ENCODE assay signal across 9 mouse cellular contexts in genomic region chr7:35185889-35186569, GRCm38 (mm10). TPM values are rescaled to one million over a fixed set of nuclear protein-coding genes. Genes with fewer than 3 reads are reported as not detected.
DNase-seq lines count a peak whose midpoint lies in the region; ATAC-seq and TF ChIP-seq lines count a peak whose summit lies in the region.
"Had no signal": no experiment of that assay in that cellular context is flagged by ENCODE, and none has a peak within 500 bp of the region (broad histone marks: within the 10 kb centered on the region; RNA-seq: fewer than 3 reads in every experiment).

Slc7a10 (plus strand) TSS chr7:35186385.

- H3K79me2 ChIP-seq in heart, adult 2 months (replicated peaks; ENCODE audit: control insufficient read depth, insufficient read depth, low read length), result no peaks in the 10 kb centered on the region

- H3K4me2 ChIP-seq in forebrain, embryonic 12.5 days, result peak within 1 kb of the TSS; percentile 60
- peak within 1 kb of the TSS; percentile 65 for H3K4me2 ChIP-seq in neural tube, embryonic 12.5 days (replicated peaks)

- peaks cover 10% of the 10 kb centered on the region for H3K27me3 ChIP-seq in heart, adult 2 months (ENCODE audit: control insufficient read depth, insufficient read depth, low read length)
- peaks cover 8% of the 10 kb centered on the region; the same call in 1 of the 2 replicates for H3K27me3 ChIP-seq in ES-Bruce4 (ENCODE audit: control insufficient read depth, insufficient read depth, low read length, poor library complexity, severe bottlenecking)
- peaks cover 51% of the 10 kb centered on the region for H3K27me3 ChIP-seq in forebrain, embryonic 12.5 days
- peaks cover 50% of the 10 kb centered on the region for H3K27me3 ChIP-seq in neural tube, embryonic 12.5 days (replicated peaks)

- H3K9me3 ChIP-seq in ES-Bruce4 (replicated peaks; ENCODE audit: control insufficient read depth, insufficient read depth, low read length, poor library complexity, severe bottlenecking), result peaks cover 11% of the 10 kb centered on the region; the same call in 1 of the 2 replicates
- H3K9me3 ChIP-seq in forebrain, embryonic 12.5 days, result 0 out of 2 replicates have a peak, but pooled peaks cover 7% of the 10 kb centered on the region
- H3K9me3 ChIP-seq in neural tube, embryonic 12.5 days, result no peaks in the 10 kb centered on the region

- 3% methylated on average over 43 of the region's 43 CpGs for WGBS in heart, adult 2 months
- WGBS in forebrain, embryonic 12.5 days, result 1% methylated on average over 41 of the region's 43 CpGs
- WGBS in neural tube, embryonic 12.5 days, result 2% methylated on average over 42 of the region's 43 CpGs

- H3K27ac ChIP-seq in heart, adult 2 months, result no peak within 1 kb of the TSS
- no peak within 1 kb of the TSS for H3K27ac ChIP-seq in ES-Bruce4 (ENCODE audit: insufficient read depth, low read length)
- no peak within 1 kb of the TSS for H3K27ac ChIP-seq in forebrain, embryonic 12.5 days
- H3K27ac ChIP-seq in neural tube, embryonic 12.5 days, result no peak within 1 kb of the TSS

- no peaks in the 10 kb centered on the region for H3K4me1 ChIP-seq in heart, adult 2 months (ENCODE audit: control insufficient read depth, insufficient read depth, low read length)
- H3K4me1 ChIP-seq in ES-Bruce4 (ENCODE audit: control insufficient read depth, insufficient read depth, low read length), result no peaks in the 10 kb centered on the region
- peaks cover 18% of the 10 kb centered on the region for H3K4me1 ChIP-seq in forebrain, embryonic 12.5 days
- peaks cover 16% of the 10 kb centered on the region for H3K4me1 ChIP-seq in neural tube, embryonic 12.5 days

- H3K36me3 ChIP-seq in heart, adult 2 months (ENCODE audit: control insufficient read depth, insufficient read depth, low read length), result no peaks in the 10 kb centered on the region
- H3K36me3 ChIP-seq in ES-Bruce4 (ENCODE audit: control insufficient read depth, insufficient read depth, low read length, poor library complexity, severe bottlenecking), result no peaks in the 10 kb centered on the region
- no peaks in the 10 kb centered on the region for H3K36me3 ChIP-seq in forebrain, embryonic 12.5 days (replicated peaks)
- no peaks in the 10 kb centered on the region for H3K36me3 ChIP-seq in neural tube, embryonic 12.5 days

- TF ChIP-seq CTCF in heart, adult 2 months (IDR thresholded peaks at IDR 0.05), result no peak
- no peak for TF ChIP-seq CTCF in ES-Bruce4 (IDR thresholded peaks at IDR 0.05; ENCODE audit: low read depth, low read length)

- no peak for DNase-seq in heart, adult 2 months
- no peak for DNase-seq in heart, postnatal 10 days
- DNase-seq in left cerebral cortex, postnatal 14 days (ENCODE audit: low spot score in 2 of 2), result no peak
- no peak for DNase-seq in ovary, postnatal 10 days (ENCODE audit: low spot score)
- DNase-seq in MN1 (ENCODE audit: low spot score), result no peak

- TF ChIP-seq EP300 in heart, adult 2 months (IDR thresholded peaks at IDR 0.05; ENCODE audit: insufficient read depth, low read depth, low read length), result no peak
- no peak for TF ChIP-seq EP300 in ES-Bruce4 (IDR thresholded peaks at IDR 0.05; ENCODE audit: insufficient read depth, low read depth, low read length)

- intact Hi-C loops in heart, adult 2 months (cut with DNase I), result loop anchor here (5.0 kb wide), 1 partner anchor 76 kb away; no protein-coding TSS in a partner anchor
- intact Hi-C loops in heart, postnatal 10 days (cut with DNase I), result no loop called here
- intact Hi-C loops in left cerebral cortex, postnatal 14 days (cut with DNase I), result no loop called here

- peak within 1 kb of the TSS; percentile 52 for H3K9ac ChIP-seq in heart, adult 2 months (ENCODE audit: low read depth, low read length)
- H3K9ac ChIP-seq in ES-Bruce4 (ENCODE audit: low read depth, poor library complexity, severe bottlenecking), result peak within 1 kb of the TSS; percentile 12; the same call in 1 of the 2 replicates
- peak within 1 kb of the TSS; percentile 36 for H3K9ac ChIP-seq in forebrain, embryonic 12.5 days
- H3K9ac ChIP-seq in neural tube, embryonic 12.5 days, result 0 out of 2 replicates have a peak within 1 kb of the TSS, but pooled peaks have one; percentile 22

- no peak within 1 kb of the TSS; the same call in 1 of the 2 replicates for H3K4me3 ChIP-seq in heart, adult 2 months
- peak within 1 kb of the TSS; percentile 57 for H3K4me3 ChIP-seq in ES-Bruce4 (ENCODE audit: low read depth, low read length)
- peak within 1 kb of the TSS; percentile 35 for H3K4me3 ChIP-seq in forebrain, embryonic 12.5 days (replicated peaks)
- H3K4me3 ChIP-seq in neural tube, embryonic 12.5 days, result peak within 1 kb of the TSS; percentile 31

- ATAC-seq in forebrain, embryonic 12.5 days (ENCODE audit: low FRiP score), result 0 out of 2 replicates have a peak, but pooled peaks have one; percentile 14
- ATAC-seq in neural tube, embryonic 12.5 days (ENCODE audit: low FRiP score, low read depth), result peak; percentile 23; the same call in 1 of the 2 replicates

- TF ChIP-seq POLR2A in heart, adult 2 months (IDR thresholded peaks at IDR 0.05; ENCODE audit: insufficient read depth, low read depth, low read length), result no peak
- TF ChIP-seq POLR2A in ES-Bruce4 (IDR thresholded peaks at IDR 0.05; ENCODE audit: insufficient read depth, low read length), result no peak

RNA-seq across cellular contexts. Expression of gene Slc7a10, which starts in this region (rescaled TPM):
- under 1 TPM; 0.60 to 0.77 TPM for total RNA-seq in heart, adult 2 months (2021)
- 1.5 and 2.9 TPM in 2 replicates for polyA plus RNA-seq in heart, adult 2 months (2012; rRNA removed)
- total RNA-seq in heart, postnatal 10 days (2021), result 1 to 10 TPM in 1 of 2 experiments, under 1 TPM in 1; 0.60 to 1.1 TPM
- not detected in 2 replicates for polyA plus RNA-seq in ES-Bruce4 (2011; ENCODE audit: insufficient read depth, insufficient read length, low read depth, missing spikeins)
- 1.5 and 1.6 TPM in 2 replicates for polyA plus RNA-seq in forebrain, embryonic 12.5 days (2016; fragmentation: Nextera tagmentation; extraction: Ambion mirVana)
- 10 to 100 TPM; 45.4 to 48.0 TPM for total RNA-seq in left cerebral cortex, postnatal 14 days (2021)
- 1.4 and 1.7 TPM in 2 replicates for polyA plus RNA-seq in neural tube, embryonic 12.5 days (2016; fragmentation: Nextera tagmentation; extraction: Ambion mirVana)
- total RNA-seq: CH12.LX had no signal

Comparison
In these comparisons a context has a peak if more than half of its experiments do, and no peak if none do; other contexts are left out.
1. RNA of gene Slc7a10 (total RNA-seq): 45.4 to 48.0 TPM in left cerebral cortex, postnatal 14 days; 0.60 to 1.1 TPM in heart, postnatal 10 days and 0.60 to 0.77 TPM in heart, adult 2 months; every median in the first group is over 10 times any median in the second.
2. Peak in every context shown above with its lines, with median percentiles within 50 percentile points of each other: H3K9ac ChIP-seq.